Mouse (Mus musculus) T-helper 1 cell (primary cell): ENCODE measurements around the gene Rpn2.

Experiments used
- in situ Hi-C: fragments of 300-600 bp; cut with MboI, MseI; formaldehyde crosslinking; loops from one replicate; pipeline ENCODE4 v1.15.1; 2025; ENCODE audit warnings: high pct_unique_total_duplicates

Rpn2 gene

DNA sequence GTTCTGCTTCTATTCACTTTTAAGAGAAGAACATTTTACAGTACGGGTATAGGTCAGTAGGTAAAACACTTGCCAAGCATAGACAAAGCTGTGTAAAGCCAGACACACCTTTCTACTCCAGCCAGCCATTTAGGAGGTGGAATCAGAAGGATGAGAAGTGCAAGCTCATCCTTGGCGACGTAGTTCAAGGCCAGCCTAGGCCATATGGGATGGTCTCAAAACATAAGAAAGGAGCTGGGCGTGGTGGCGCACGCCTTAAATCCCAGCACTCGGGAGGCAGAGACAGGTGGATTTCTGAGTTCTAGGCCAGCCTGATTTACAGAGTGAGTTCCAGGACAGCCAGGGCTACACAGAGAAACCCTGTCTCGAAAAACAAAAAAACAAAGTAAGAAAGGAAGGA lies 30.8 kb downstream of the Rpn2 start:
- in situ Hi-C loops, result no loop called here

DNA sequence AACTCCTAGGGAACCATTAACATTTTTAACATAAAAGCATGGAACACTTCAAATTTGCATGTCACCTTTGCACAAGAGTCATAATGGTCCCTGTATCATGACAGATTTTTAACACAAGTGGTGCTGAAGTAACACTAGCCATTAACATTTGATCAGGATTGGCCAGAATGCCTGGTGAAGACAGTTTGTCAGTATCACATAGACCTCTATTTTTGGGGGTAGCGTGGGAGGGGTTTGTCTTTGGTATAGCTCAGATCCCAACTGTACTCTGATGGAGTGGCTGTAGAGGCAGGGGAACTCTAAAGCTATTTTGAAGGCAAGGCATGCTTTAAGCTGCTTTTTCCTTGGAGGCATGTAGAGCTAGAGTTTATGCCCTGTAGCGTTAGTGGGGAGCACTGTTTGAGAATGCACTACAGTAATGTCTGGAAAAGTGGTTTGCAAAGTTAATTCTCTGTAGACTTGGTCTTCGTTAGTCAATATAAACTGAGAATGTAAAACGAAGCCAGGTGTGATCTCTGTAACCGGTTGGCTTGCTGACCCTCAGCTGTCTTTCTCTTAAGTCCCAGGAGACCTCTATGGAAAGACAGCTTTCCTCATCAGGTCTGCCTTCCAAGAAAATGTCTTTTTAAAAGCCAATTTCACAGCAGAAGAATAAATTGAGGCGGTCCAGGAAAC lies 32.3 kb downstream of the Rpn2 start:
- in situ Hi-C loops, result no loop called here

DNA sequence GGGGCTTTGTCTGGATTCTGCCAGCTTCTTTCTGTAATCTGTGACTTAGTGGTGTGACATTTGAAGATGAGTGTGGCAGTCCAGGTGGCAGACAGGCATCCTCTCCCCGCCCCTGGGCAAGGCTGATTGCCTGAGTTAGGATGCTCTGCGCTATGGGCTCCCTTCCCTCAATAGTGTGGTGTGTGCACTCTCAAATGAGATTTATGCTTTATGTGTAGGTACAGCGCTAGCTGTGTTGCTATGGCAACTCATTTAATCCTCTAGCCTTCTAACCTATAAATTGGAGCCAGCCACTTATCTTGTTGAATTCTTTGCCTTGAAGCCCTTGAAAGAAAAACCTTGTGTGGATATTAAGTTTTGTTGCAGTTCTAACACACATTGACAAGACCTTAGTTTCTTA lies 34.9 kb downstream of the Rpn2 start:
- in situ Hi-C loops, result no loop called here

DNA sequence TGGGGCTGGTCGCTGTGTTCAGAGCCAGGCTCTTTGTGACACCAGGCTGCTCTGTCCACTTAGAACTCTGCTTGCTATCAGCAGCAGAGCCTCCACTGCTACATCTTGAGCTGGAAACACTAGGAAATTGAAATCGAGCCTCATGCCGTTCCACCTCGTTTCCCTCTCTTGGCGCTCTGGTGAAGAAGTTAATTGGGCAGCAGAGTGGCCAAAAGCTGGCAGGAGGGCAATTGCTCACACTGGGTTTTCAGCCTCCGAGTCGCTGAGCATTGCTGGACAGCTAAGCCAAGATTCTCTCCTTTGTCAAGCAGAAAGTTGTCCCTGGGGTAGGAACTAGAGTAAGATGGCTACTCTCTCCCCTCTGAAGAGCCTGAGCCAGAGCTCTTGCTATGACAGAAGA lies 35.5 kb downstream of the Rpn2 start:
- in situ Hi-C loops, result no loop called here

DNA sequence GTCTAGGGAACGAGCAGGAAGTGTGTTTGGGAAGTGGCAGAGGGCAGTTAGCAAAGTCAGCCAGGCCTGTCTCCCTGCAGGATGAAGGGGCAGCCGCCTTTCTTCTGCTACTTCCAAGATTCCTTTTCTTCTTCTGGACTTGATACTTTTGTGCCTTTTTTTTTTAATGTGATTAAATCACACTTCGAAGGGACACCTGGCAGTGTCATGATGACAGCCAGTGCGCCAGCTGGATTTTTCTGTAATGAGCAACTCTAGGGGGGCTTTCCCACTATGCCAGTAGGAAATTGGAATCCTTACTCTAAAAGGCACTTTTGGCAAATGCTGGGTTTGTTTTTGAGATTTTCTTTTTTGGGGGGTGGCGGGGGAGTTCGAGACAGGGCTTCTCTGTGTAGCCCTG lies 36.7 kb downstream of the Rpn2 start:
- in situ Hi-C loops, result no loop called here

DNA sequence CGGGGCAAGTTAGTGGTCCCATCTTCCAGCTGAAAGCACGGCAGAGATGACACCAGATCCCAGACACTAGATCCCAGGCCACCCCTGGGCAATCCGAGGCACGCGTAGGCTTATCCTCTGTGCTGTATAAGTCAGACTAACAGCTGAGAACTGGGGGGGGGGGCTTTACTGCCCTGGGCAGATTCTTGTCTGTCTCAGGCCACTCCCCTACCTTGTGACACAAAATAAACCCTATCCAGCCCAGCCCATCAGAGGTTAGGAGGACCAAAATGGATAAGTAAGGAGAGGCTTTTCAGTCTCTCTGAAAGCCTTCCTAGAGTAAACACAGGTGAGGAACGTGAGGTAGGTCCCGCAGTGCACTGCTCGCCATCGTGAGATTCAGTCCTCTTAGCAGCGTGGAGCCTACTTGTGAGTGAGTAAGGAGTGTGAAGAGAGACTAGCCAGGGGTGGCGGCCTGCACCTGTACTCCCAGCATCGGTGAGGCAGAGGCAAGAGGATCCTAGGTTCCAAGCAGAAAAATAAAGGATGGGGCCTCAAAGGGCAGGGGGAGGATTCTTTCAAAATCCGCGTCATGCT lies 37.6 kb downstream of the Rpn2 start:
- in situ Hi-C loops, result no loop called here

DNA sequence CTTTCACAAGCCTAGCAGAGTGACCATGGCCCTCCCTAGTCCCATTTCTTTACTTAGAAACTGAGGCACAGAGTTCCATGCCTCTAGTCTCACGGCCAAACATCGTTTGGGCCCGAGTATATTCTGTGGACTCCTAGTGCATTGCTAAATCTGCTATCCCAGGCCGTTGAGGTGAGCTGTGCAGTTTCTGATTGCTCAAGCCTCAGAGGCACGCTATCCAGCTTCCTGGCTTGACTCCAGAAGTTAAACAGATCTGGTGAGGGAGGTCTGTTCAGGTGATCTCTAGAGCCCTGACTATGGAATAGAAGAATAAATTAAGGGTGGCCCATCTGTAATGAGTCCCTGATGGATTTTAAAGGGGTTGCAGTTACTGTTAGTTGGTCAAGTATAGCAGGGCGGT lies 38.4 kb downstream of the Rpn2 start:
- in situ Hi-C loops, result no loop called here

- in situ Hi-C loops, result no loop called here
Measured at GRCm38 (mm10) chr2:157320135-157320534, 41.3 kb downstream of the Rpn2 start.

- in situ Hi-C loops, result no loop called here
Measured at GRCm38 (mm10) chr2:157320886-157321285, 42.1 kb downstream of the Rpn2 start.

DNA sequence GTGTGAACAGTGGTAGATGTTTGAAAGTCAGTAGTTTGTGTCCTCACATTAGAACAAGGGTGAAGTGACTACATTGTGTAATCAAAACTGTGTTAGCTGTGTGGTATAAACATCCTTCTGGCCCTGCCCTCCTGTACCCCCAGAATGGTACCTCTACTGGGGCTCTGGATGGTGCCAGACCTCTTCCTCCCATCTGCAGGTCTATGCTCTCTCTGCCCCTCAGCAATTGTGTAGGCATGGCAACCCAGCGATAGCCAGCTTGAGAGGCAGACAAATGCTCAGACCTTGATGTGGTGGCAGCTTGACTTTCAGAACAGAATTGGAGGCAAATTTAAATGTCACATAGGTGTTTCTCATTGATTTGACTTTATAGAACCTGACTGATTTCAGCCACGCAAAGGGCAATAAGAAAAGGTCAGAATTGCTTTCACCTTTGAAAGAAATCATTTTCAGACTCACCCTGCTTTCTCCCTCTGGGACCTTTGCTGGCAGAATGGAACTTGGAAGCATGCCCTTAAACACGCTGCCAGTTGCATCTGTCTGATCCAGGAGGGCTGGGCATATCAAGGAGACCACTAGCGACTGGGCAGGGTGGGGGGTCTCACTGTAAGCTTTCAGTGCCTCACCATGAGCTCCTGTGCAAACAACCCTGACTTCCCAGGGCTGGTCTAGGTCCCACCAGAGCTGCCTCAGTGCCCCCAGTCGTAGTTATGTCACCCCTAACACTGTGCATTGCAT lies 43.4 kb downstream of the Rpn2 start:
- in situ Hi-C loops, result no loop called here

DNA sequence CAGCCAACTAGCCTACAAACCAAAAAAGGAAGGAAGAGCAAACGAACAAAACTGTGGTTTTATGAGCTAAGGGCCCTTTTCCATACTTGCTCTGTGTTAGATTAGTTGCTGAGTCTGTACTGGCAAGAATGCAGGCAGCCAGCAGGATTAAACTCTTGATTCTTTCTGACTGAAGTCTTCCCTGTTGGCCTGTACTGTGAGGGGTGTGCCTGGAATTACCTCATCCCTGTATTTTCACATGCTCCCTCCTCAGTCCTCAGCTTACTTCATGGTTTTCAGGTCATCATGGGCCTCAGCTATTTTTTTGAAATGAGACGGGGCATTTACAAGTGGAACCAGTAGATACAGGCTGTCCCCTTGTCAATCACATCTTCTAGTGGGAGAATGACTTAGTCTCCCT lies 46.4 kb downstream of the Rpn2 start:
- in situ Hi-C loops, result no loop called here

DNA sequence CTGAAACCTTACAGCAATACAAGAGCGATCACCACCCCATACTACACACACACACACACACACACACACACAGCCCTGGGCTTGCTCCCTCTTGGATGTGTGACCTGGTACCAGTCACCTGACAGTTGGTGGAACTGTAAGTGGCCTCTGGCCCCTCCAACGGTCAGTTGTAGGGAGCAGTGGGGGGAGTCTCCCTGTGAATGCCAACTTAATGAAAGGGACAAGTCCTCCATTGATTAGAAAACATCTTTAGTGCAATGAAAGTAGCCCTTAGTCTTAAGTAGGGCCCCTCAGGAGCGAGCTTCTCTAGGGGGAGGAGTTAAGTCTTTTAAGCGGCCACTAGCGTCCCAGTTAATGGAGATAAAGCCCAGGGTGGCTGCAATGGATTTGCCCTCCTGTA lies 49.3 kb downstream of the Rpn2 start:
- in situ Hi-C loops, result no loop called here

GRCm38 (mm10) chr2:157328570-157328969 lies 49.8 kb downstream of the Rpn2 start:
- in situ Hi-C loops, result no loop called here

DNA sequence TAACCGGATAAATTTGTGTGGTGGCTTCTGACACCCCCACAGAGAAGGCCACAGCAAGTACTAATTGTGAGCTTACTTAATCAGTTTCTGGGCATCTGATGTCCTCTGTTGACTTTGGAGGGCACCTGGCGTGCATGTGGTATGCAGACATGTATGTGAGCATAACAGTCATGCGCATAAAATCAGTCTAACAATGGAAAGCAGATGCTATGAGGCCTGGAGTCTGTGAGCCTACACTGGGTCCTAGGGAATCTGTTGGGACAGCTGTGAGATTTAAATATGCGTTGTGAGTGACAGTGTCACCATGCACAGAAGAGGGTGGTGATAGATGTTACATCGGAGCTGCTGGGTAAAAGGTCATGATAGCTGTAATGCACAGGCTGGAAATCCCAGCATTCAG lies 53.2 kb downstream of the Rpn2 start:
- in situ Hi-C loops, result no loop called here

DNA sequence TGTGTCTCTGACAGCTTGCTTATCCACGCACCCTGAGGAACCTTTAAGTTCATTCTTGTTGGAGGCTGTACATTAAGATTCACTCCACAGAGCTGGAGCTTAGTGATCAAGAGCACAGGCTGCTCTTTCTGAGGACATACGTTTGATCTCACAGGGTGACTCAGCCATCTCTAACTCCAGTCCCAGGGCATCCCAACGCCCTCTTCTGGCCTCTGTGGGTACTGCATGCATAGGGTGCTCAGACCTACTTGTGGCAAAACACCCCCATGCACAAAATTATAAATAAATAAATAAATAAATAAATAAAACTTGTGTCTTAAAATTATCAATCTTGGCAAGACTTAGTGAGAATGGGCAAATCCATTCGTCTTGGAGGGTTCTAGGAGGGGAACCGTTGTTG lies 59.8 kb downstream of the Rpn2 start:
- in situ Hi-C loops, result loop anchor here (5.0 kb wide), 2 partner anchors 124 to 234 kb away; partner anchors contain the start of gene Blcap

- in situ Hi-C loops, result loop anchor here (5.0 kb wide), 2 partner anchors 123 to 233 kb away; partner anchors contain the start of gene Blcap
Measured at GRCm38 (mm10) chr2:157339532-157339931, 60.7 kb downstream of the Rpn2 start.

GRCm38 (mm10) chr2:157340221-157340741 lies 61.5 kb downstream of the Rpn2 start:
- in situ Hi-C loops, result no loop called here

DNA sequence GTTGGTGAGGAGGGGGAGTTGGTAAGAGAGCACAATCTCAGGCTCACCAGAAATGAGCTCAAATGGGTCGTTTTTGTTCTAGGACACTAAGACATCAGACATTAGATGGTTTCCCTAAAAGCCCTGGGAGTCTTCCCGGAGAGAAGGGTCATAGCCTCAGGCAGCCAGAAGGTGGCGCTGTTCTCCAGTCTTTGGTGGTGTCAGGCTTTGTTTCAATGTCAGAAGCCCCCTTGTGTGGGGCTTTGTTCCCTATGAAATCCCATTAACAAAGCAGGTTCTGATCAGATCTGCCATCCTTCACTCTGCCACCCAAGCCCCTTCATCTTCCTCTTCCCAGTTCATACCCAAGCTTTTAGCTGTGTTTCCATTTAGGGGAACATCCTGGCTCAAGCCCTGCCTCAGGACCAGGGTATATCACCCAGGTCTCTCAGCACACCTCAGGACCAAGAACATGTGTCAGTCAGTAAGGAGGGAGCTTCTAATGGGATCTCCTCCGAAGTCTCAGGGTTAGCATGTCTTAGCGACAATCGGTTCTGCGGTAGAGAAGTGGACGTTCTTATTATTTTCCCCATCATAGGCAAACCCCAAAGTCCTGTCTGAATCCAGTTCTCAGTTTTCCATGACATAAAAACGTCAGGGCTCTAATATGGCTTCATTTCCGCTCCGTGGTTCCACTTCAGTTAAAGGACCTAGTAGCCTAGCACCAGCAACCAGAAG lies 62.9 kb downstream of the Rpn2 start:
- in situ Hi-C loops, result no loop called here

DNA sequence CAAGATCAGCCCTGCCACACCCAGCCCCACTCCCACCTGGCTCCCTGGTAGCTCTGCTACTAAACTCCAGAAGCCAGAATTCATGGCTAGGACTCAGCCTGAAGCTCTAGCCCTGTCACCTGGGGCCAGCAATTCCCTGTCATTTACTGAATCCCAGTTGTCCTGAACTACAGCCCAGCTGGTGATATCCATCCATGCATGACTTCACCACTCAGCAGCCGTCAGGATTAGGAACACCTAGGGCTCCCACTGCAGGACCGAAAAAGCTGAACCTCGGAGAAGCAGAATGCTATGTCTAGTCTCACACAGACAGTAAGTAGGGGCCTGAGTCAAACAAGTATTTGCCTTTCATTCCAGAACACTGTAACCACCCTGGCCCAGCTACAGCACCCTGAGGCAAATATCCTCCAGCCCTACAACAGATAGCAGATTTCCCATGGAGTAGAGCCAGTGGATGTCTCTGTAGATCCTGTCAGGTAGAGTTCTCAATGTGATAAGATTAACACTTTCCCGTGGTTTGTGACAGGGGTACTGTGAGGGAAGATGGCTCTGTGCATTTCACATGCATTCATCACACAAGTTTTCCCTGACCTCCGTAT lies 63.6 kb downstream of the Rpn2 start:
- in situ Hi-C loops, result no loop called here

- in situ Hi-C loops, result no loop called here
Measured at GRCm38 (mm10) chr2:157343337-157343736, 64.5 kb downstream of the Rpn2 start.

GRCm38 (mm10) chr2:157347361-157348159 lies 68.7 kb downstream of the Rpn2 start, which contains the start of gene Ghrh:
Gene Ghrh, minus strand, starts transcription at chr2:157347506.
- in situ Hi-C loops, result loop anchor here (5.0 kb wide), 1 partner anchor 80 kb away; no protein-coding TSS in a partner anchor
